Mouse (Mus musculus) liver, embryonic 11.5 days (tissue): ENCODE data around the gene Sipa1l1. TPM values are rescaled to one million over a fixed set of nuclear protein-coding genes. Genes with fewer than 3 reads are reported as not detected.
"Not testable (repeated sequence)": the region's sequence is repeated elsewhere in the genome, so short reads cannot be mapped to it uniquely, and the experiment has no call there.

Experiments used
- ATAC-seq: fragments of 200-750 bp; cut with Nextera tagmentation; replicated peaks from 2 replicates; pipeline ENCODE4 v1.8.0; 2017; ENCODE audit warnings: moderate number of reproducible peaks, mild to moderate bottlenecking, moderate TSS enrichment, moderate library complexity; ENCODE audit not compliant: low FRiP score
- DNase-seq: peaks from one replicate; pipeline ENCODE4 v3.0.0-alpha.2; 2017; ENCODE audit warnings: low spot score
- H3K27ac ChIP-seq: fragments of 300-500 bp; sonication (generic); 2 replicates; pipeline ENCODE4 v1.5.1; 2014; ENCODE audit warnings: mild to moderate bottlenecking, low read depth, low read length, control low read depth
- H3K27me3 ChIP-seq: fragments of 300-500 bp; sonication (generic); replicated peaks from 2 replicates; pipeline ENCODE4 v1.6.1; 2014; ENCODE audit warnings: low read length, mixed read lengths; ENCODE audit not compliant: control insufficient read depth, insufficient read depth
- H3K36me3 ChIP-seq: fragments of 300-500 bp; sonication (generic); 2 replicates; pipeline ENCODE4 v1.6.1; 2014; ENCODE audit warnings: mild to moderate bottlenecking, low read length, moderate library complexity, mixed read lengths; ENCODE audit not compliant: control insufficient read depth, insufficient read depth
- H3K4me1 ChIP-seq: fragments of 300-500 bp; sonication (generic); replicated peaks from 2 replicates; pipeline ENCODE4 v1.6.1; 2014; ENCODE audit warnings: low read length, mixed read lengths; ENCODE audit not compliant: control insufficient read depth, insufficient read depth
- H3K4me2 ChIP-seq: fragments of 300-500 bp; sonication (generic); 2 replicates; pipeline ENCODE4 v1.6.1; 2014; ENCODE audit warnings: mild to moderate bottlenecking, control low read depth, moderate library complexity
- H3K4me3 ChIP-seq: fragments of 300-500 bp; sonication (generic); 2 replicates; pipeline ENCODE4 v1.5.1; 2014; ENCODE audit warnings: low read depth, low read length, control low read depth
- H3K9ac ChIP-seq: fragments of 300-500 bp; sonication (generic); 2 replicates; pipeline ENCODE4 v1.6.1; 2014; ENCODE audit warnings: low read depth, low read length, control low read depth
- H3K9me3 ChIP-seq: fragments of 300-500 bp; sonication (generic); 2 replicates; pipeline ENCODE4 v1.6.1; 2016; ENCODE audit warnings: low read length, inconsistent platforms, mixed read lengths; ENCODE audit not compliant: control insufficient read depth
- WGBS: fragments of 180-500 bp; shearing (Covaris S2); extraction: QIAGEN DNeasy Blood & Tissue Kit; methylation state at CpG from one replicate; pipeline ENCODE4 v1.1.7; 2014; 5-methylcytosine and 5-hydroxymethylcytosine counted together
- polyA plus RNA-seq: library from polyadenylated mRNA; unstranded; fragments of >200 nt; fragmentation: Nextera tagmentation; extraction: Ambion mirVana; gene quantifications from 2 replicates; pipeline ENCODE4 v1.2.1, GENCODE M21; 2014

Gene Sipa1l1
- polyA plus RNA-seq, 1 experiment from 2014 or later, result 21.1 TPM

DNA sequence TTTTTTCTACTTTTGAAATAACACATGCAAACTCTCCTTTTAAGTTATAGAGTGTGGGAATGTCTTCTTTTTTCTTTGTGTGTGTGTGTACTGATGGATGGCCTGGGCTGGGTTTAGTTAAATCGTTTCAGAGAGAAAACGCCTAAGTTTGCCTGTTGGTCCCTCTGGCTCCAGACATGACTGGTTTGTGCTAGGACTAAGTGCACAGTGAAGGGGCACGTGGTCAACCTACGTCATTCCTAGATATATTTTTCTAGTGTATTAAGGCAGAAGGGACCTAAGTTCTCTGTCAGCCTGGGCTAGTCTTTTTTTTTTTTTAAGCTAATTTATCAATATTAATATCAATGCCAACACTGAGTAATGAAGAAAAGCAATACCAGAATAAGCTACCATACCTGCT is 305.3 kb downstream of the Sipa1l1 start:
- H3K27me3 ChIP-seq, result 0 out of 2 replicates have a peak, but pooled peaks cover 2% of the 10 kb centered on the region
- H3K27ac ChIP-seq, result no peak overlapping the region
- H3K4me2 ChIP-seq, result no peak overlapping the region
- H3K4me3 ChIP-seq, result no peak overlapping the region
- H3K9me3 ChIP-seq, result no peaks in the 10 kb centered on the region
- H3K36me3 ChIP-seq, result no peaks in the 10 kb centered on the region
- peaks cover 11% of the 10 kb centered on the region; the same call in 1 of the 2 replicates for H3K4me1 ChIP-seq
- DNase-seq, result no peak
- no peak for ATAC-seq
- H3K9ac ChIP-seq, result no peak overlapping the region
- 81% methylated on average over 4 of the region's 4 CpGs for WGBS

DNA sequence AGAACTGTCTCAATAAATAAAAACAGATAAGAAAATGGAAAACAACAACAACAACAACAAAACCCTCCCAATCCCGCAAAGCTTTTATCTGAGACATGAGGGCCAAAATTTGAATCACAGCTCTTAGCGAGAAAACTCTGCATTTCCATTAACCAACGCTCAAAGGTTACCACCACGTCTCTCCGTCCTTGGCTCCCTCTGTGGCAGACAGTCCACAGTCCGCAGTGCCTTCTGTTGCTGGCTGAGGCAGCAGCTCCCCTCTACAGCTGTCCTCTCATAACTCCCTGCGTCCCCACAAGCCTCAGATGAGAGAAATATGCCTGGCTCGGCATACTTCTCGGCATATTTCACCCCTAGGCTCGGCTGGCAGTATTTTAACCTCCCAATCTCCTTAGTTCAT is 306.9 kb downstream of the Sipa1l1 start:
- Histone ChIP-seq H3K27me3 (0 out of 2 replicates have a peak, but pooled peaks cover 2% of the 10 kb centered on the region), H3K27ac (no peak overlapping the region), H3K4me3 (no peak overlapping the region), H3K4me1 (peaks cover 7% of the 10 kb centered on the region; the same call in 1 of the 2 replicates), H3K9ac (no peak overlapping the region), H3K4me2 (no peak overlapping the region), H3K9me3 (no peaks in the 10 kb centered on the region), H3K36me3 (no peaks in the 10 kb centered on the region)
- WGBS, result 81% methylated on average over 10 of the region's 10 CpGs
- no peak for ATAC-seq
- no peak for DNase-seq

DNA sequence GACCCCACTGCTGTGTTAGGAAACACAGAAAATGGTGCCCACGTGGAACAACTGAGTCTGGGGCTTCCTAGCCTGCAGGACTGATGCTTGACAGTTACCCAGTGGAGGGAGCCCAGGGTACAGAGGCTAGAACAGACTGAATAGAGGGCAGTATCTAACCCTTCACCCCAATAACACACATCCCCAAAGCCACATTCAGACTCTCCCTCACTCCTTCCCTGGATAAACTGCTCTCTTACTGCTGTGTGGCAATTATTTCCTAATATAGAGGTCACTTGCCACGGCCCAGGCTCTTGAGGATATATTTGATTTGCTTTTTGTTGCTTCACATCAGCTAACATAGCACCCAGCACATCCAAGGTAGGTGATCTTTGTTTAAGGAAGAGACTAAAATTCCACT is 307.5 kb downstream of the Sipa1l1 start:
- WGBS, result 49% methylated on average over 2 of the region's 2 CpGs
- H3K9ac ChIP-seq, result no peak overlapping the region
- no peak overlapping the region for H3K4me2 ChIP-seq
- ATAC-seq (no peak), DNase-seq (no peak)
- no peak overlapping the region for H3K4me3 ChIP-seq
- 0 out of 2 replicates have a peak, but pooled peaks cover 2% of the 10 kb centered on the region for H3K27me3 ChIP-seq
- H3K9me3 ChIP-seq, result no peaks in the 10 kb centered on the region
- H3K4me1 ChIP-seq, result peaks cover 7% of the 10 kb centered on the region; the same call in 1 of the 2 replicates
- H3K36me3 ChIP-seq, result no peaks in the 10 kb centered on the region
- no peak overlapping the region for H3K27ac ChIP-seq

DNA sequence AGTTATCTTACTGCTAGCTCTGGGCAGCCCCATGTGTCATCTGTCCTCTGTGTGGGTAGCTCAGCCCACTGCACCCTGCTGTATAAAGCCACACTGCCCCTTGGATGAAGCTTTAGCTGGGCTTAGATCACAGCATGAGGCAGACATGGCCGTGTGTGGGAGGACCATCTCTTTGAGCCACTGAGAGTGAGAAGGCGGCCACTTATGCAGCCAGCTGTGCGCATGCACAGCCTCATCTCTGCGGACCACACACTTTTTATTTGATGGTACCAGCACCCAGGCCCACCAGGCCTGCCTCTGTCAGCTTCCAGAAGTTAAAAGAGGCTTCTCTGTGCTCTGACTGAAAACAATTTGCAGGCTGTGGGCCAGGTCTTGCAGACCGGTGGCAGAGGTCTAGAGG is 308.7 kb downstream of the Sipa1l1 start:
- no peak overlapping the region for H3K4me3 ChIP-seq
- no peaks in the 10 kb centered on the region for H3K36me3 ChIP-seq
- 0 out of 2 replicates have a peak, but pooled peaks cover 2% of the 10 kb centered on the region for H3K27me3 ChIP-seq
- DNase-seq (no peak), ATAC-seq (no peak)
- no peak overlapping the region for H3K27ac ChIP-seq
- no peak overlapping the region for H3K4me2 ChIP-seq
- WGBS, result 45% methylated on average over 5 of the region's 5 CpGs
- H3K9ac ChIP-seq, result no peak overlapping the region
- no peaks in the 10 kb centered on the region for H3K9me3 ChIP-seq
- H3K4me1 ChIP-seq, result peaks cover 7% of the 10 kb centered on the region; the same call in 1 of the 2 replicates

DNA sequence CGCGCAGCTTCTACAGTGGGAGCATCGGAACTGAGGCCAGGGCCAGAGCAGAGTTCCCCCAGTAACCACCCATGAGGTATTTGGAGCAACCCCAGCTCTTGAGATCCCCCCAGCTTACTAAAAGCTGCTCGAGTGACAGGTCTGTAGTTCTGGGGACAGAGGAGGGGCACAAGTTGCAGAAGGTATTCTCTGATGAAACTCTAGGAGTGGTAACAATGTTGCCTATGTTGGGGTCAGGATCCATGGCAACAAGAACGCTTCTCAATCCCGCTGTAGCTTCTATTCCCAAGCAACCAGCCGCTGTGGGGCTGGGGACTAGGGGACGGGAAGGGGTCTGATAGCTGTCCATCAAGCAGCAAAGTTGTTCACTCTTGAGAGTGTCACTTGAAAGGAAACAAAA is 309.1 kb downstream of the Sipa1l1 start:
- H3K27me3 ChIP-seq, result 0 out of 2 replicates have a peak, but pooled peaks cover 2% of the 10 kb centered on the region
- ATAC-seq (no peak), DNase-seq (no peak)
- peaks cover 7% of the 10 kb centered on the region; the same call in 1 of the 2 replicates for H3K4me1 ChIP-seq
- H3K27ac ChIP-seq, result no peak overlapping the region
- no peak overlapping the region for H3K9ac ChIP-seq
- H3K4me3 ChIP-seq, result no peak overlapping the region
- WGBS, result 28% methylated on average over 8 of the region's 8 CpGs
- no peaks in the 10 kb centered on the region for H3K9me3 ChIP-seq
- no peaks in the 10 kb centered on the region for H3K36me3 ChIP-seq
- H3K4me2 ChIP-seq, result no peak overlapping the region

DNA sequence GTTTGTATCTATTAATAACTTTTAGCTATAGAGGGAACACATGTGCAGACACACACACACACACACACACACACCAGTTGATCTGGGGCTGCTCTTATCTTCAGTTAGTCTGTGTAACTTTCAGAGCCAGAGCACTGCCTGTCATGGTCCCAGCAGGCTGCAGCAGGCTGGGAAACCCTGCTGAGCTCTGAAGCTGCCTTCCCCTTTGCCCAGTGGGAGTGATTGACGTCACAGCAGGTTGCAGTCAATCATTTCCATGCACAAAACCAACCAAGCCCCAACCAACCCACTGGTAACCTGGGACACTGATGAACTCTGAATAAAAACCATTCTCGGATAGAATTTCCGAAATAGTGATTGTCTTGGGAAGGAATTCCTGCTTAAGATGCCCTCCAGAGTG is 310.3 kb downstream of the Sipa1l1 start:
- DNase-seq (no peak), ATAC-seq (no peak)
- H3K4me3 ChIP-seq, result no peak overlapping the region
- H3K27me3 ChIP-seq, result 0 out of 2 replicates have a peak, but pooled peaks cover 2% of the 10 kb centered on the region
- H3K9me3 ChIP-seq, result 0 out of 2 replicates have a peak, but pooled peaks cover 2% of the 10 kb centered on the region
- no peak overlapping the region for H3K9ac ChIP-seq
- peaks cover 7% of the 10 kb centered on the region; the same call in 1 of the 2 replicates for H3K4me1 ChIP-seq
- WGBS, result 49% methylated on average over 3 of the region's 3 CpGs
- H3K4me2 ChIP-seq, result no peak overlapping the region
- no peaks in the 10 kb centered on the region for H3K36me3 ChIP-seq
- no peak overlapping the region for H3K27ac ChIP-seq

DNA sequence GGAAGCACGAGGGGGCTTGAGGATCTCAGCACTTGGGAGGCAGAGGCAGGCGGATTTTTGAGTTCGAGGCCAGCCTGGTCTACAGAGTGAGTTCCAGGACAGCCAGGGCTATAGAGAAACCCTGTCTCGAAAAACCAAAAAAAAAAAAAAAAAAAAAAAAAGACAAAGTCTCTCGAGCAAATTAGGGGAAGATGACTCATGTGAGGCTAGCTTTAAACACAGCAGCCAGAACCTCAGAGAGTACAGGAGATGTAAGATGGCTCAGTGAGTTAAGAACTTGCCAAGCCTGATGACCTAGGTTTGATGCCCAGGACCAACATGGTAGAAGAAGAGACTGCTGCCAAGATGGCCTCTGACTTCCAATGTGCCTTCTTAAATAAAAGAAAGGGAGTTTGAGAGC is 311.3 kb downstream of the Sipa1l1 start:
- not testable (repeated sequence) for DNase-seq, H3K9ac ChIP-seq, H3K36me3 ChIP-seq, H3K4me1 ChIP-seq, H3K27me3 ChIP-seq, H3K4me3 ChIP-seq, H3K9me3 ChIP-seq, H3K4me2 ChIP-seq, ATAC-seq, H3K27ac ChIP-seq
- WGBS, result 66% methylated on average over 5 of the region's 5 CpGs

DNA sequence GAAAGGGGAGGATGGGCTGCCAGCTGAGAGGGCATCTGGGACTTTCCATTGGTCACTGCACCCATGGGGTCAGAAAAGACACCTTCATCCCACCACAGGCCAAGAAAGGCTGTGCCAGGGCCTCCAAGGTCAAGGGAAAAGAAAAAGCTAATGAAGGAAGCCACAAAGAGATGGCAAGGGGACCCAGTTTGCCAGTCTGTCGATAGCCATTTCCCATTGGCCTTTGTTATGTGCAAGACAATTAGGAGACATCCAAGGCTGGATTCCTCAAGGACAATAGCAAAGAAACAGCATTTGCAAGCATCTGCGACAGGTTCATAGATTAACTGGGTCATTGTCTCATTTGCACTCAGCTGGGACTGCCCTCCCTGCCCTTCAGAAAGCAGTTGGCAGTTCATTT is 316.3 kb downstream of the Sipa1l1 start:
- Histone ChIP-seq H3K4me1 (no peaks in the 10 kb centered on the region), H3K9ac (no peak overlapping the region), H3K4me2 (no peak overlapping the region), H3K27me3 (no peaks in the 10 kb centered on the region), H3K4me3 (no peak overlapping the region), H3K27ac (no peak overlapping the region), H3K9me3 (0 out of 2 replicates have a peak, but pooled peaks cover 4% of the 10 kb centered on the region), H3K36me3 (no peaks in the 10 kb centered on the region)
- WGBS, result 48% methylated on average over 2 of the region's 2 CpGs
- DNase-seq (no peak), ATAC-seq (no peak)

DNA sequence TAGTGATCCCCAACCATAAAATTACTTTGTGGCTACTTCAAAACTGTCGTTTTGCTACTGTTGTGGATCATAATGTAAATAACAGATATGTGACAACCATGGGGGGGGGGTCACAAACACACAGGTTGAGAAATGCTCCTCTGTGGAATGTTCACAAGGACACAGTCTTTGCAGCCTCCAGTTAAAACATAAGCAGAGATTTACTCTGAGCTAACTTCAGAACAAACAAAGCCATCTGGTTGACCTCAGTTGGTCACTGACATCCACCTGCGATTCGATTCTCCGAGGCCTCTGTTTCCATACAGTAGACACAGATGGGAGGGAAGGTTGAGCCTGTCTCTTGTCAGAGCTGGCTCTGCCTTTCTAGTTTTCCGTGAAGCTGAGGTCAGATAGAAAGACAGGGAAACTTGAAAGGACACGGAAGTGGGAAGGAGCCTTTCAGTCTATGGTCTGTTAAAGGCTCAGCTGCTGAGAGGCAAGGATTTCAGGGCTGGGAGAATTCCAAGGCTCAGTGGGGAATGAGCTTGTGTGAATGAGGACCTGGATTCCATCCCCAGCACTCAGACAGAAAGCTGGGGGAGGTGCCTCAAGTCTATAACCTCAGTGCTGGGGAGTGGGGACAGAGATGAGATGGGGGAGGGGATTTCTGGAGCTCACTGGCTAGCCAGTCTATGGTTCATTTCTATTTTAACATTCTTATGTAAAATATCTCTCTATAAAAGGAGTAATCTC is 317.9 kb downstream of the Sipa1l1 start:
- peak overlapping the region; percentile 9; the same call in 1 of the 2 replicates for H3K27ac ChIP-seq
- ATAC-seq (no peak), DNase-seq (peak; percentile 28)
- H3K4me2 ChIP-seq, result no peak overlapping the region
- no peaks in the 10 kb centered on the region for H3K36me3 ChIP-seq
- H3K9me3 ChIP-seq, result 0 out of 2 replicates have a peak, but pooled peaks cover 4% of the 10 kb centered on the region
- no peak overlapping the region for H3K9ac ChIP-seq
- no peaks in the 10 kb centered on the region for H3K27me3 ChIP-seq
- no peak overlapping the region for H3K4me3 ChIP-seq
- 35% methylated on average over 6 of the region's 6 CpGs for WGBS
- H3K4me1 ChIP-seq, result no peaks in the 10 kb centered on the region
